Comparison of ENCODE assay signal across 7 mouse cellular contexts in the genomic region with DNA sequence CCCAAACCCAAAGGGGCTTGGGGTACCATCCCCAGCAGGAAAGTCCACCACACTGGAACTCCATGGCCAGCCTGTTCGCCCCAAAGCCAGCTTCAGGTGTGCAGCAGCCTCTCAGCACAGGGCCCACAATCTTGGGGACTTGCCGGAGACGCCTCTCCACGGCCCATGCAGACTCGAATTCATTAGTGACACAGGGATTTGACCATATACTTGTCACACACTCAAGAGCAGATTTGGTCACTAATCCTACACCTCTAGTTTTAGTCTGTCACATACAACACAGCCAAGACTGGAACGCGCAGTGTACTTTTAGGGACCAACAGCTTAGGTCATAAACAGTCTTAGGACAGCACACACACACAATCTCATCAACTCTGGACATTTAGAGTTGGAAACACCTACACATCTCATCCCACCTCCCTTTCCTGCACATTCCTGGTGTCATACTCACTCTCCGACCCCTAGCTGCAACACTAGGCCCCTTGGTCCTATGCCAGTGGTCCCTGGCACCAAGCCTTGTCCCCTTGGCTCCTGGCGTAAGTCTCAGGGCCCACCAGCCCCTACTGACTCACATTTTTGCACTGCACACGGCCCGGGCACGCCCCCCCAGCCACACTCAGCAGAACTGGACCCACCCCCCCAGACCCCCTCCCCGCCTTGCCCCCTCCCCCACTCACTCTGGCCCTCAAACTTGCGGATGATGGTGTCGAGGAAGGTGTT. TPM values are rescaled to one million over a fixed set of nuclear protein-coding genes. Genes with fewer than 3 reads are reported as not detected.
A peak's percentile ranks its signal among the peaks of the same experiment; 100 is the strongest.
DNase-seq lines count a peak whose midpoint lies in the region; ATAC-seq and TF ChIP-seq lines count a peak whose summit lies in the region.

No protein-coding gene starts in this region.

- H3K27ac ChIP-seq in testis, adult 2 months (ENCODE audit: control insufficient read depth, insufficient read depth, low read depth, low read length): peak overlapping the region; percentile 29
- no peak overlapping the region for H3K27ac ChIP-seq in forebrain, embryonic 15.5 days (replicated peaks)
- no peak overlapping the region for H3K27ac ChIP-seq in limb, embryonic 15.5 days

- peaks cover 29% of the 10 kb centered on the region for H3K4me1 ChIP-seq in testis, adult 2 months (ENCODE audit: control insufficient read depth, insufficient read depth, low read length)
- H3K4me1 ChIP-seq in forebrain, embryonic 15.5 days: peaks cover 47% of the 10 kb centered on the region
- H3K4me1 ChIP-seq in limb, embryonic 15.5 days: peaks cover 44% of the 10 kb centered on the region

- no peak for ATAC-seq in forebrain, embryonic 15.5 days (replicated peaks)
- ATAC-seq in limb, embryonic 15.5 days (ENCODE audit: insufficient number of reproducible peaks, low FRiP score, low TSS enrichment, low read depth): no peak

- no peak for DNase-seq in testis, postnatal 14 days (ENCODE audit: low spot score)
- no peak for DNase-seq in embryo, embryonic 10.5 days (ENCODE audit: low spot score)
- no peak for DNase-seq in embryo, embryonic 11 days
- DNase-seq in ovary, postnatal 10 days (ENCODE audit: low spot score): no peak

- no peak for TF ChIP-seq CTCF in testis, adult 2 months (IDR thresholded peaks at IDR 0.05; ENCODE audit: control insufficient read depth, insufficient read depth, insufficient replicate concordance, low read depth, low read length)

- H3K9ac ChIP-seq in forebrain, embryonic 15.5 days (replicated peaks): peak overlapping the region; percentile 61
- peak overlapping the region; percentile 50 for H3K9ac ChIP-seq in limb, embryonic 15.5 days

- H3K36me3 ChIP-seq in testis, adult 2 months (ENCODE audit: control insufficient read depth, insufficient read depth, low read length): no peaks in the 10 kb centered on the region
- no peaks in the 10 kb centered on the region for H3K36me3 ChIP-seq in forebrain, embryonic 15.5 days
- no peaks in the 10 kb centered on the region for H3K36me3 ChIP-seq in limb, embryonic 15.5 days

- no peaks in the 10 kb centered on the region for H3K9me3 ChIP-seq in forebrain, embryonic 15.5 days
- no peaks in the 10 kb centered on the region for H3K9me3 ChIP-seq in limb, embryonic 15.5 days

- no peak for TF ChIP-seq POLR2A in testis, adult 2 months (IDR thresholded peaks at IDR 0.05; ENCODE audit: control insufficient read depth, low read depth, low read length)

- peak overlapping the region; percentile 81 for H3K4me3 ChIP-seq in testis, adult 2 months (ENCODE audit: control insufficient read depth, low read depth, low read length)
- H3K4me3 ChIP-seq in forebrain, embryonic 15.5 days: peak overlapping the region; percentile 58
- H3K4me3 ChIP-seq in limb, embryonic 15.5 days: peak overlapping the region; percentile 62

- H3K27me3 ChIP-seq in testis, adult 2 months (ENCODE audit: control insufficient read depth, insufficient read depth, low read length): no peaks in the 10 kb centered on the region
- peaks cover 26% of the 10 kb centered on the region; the same call in 1 of the 2 replicates for H3K27me3 ChIP-seq in forebrain, embryonic 15.5 days
- peaks cover 75% of the 10 kb centered on the region for H3K27me3 ChIP-seq in limb, embryonic 15.5 days

- H3K4me2 ChIP-seq in forebrain, embryonic 15.5 days (replicated peaks): peak overlapping the region; percentile 85
- H3K4me2 ChIP-seq in limb, embryonic 15.5 days: peak overlapping the region; percentile 99

- WGBS in forebrain, embryonic 15.5 days: 33% methylated on average over 15 of the region's 15 CpGs
- WGBS in limb, embryonic 15.5 days: 34% methylated on average over 15 of the region's 15 CpGs

RNA-seq across cellular contexts. Expression of gene Kcnh2, which starts 0.7 kb away (rescaled TPM):
- 23.6 and 26.2 TPM in 2 replicates for polyA plus RNA-seq in testis, adult 2 months (2012; rRNA removed)
- 5.2 and 6.4 TPM in 2 replicates for polyA plus RNA-seq in forebrain, embryonic 15.5 days (2015; fragmentation: Nextera tagmentation; extraction: Ambion mirVana)
- 3.5 and 4.9 TPM in 2 replicates for polyA plus RNA-seq in limb, embryonic 15.5 days (2015; fragmentation: Nextera tagmentation; extraction: Ambion mirVana)

RNA-seq across cellular contexts. Expression of gene Nos3, which starts 13.9 kb away (rescaled TPM):
- 1.9 and 2.2 TPM in 2 replicates for polyA plus RNA-seq in testis, adult 2 months (2012; rRNA removed)
- polyA plus RNA-seq in forebrain, embryonic 15.5 days (2015; fragmentation: Nextera tagmentation; extraction: Ambion mirVana): 7.4 TPM in 2 replicates
- 7.5 and 8.0 TPM in 2 replicates for polyA plus RNA-seq in limb, embryonic 15.5 days (2015; fragmentation: Nextera tagmentation; extraction: Ambion mirVana)

RNA-seq across cellular contexts. Expression of gene Atg9b, which starts 41.3 kb away (rescaled TPM):
- polyA plus RNA-seq in testis, adult 2 months (2012; rRNA removed): 1.1 and 1.3 TPM in 2 replicates
- 0.64 and 0.93 TPM in 2 replicates for polyA plus RNA-seq in forebrain, embryonic 15.5 days (2015; fragmentation: Nextera tagmentation; extraction: Ambion mirVana)
- 2.0 and 2.8 TPM in 2 replicates for polyA plus RNA-seq in limb, embryonic 15.5 days (2015; fragmentation: Nextera tagmentation; extraction: Ambion mirVana)

RNA-seq across cellular contexts. Expression of gene Abcb8, which starts 42.8 kb away (rescaled TPM):
- 28.1 and 30.2 TPM in 2 replicates for polyA plus RNA-seq in testis, adult 2 months (2012; rRNA removed)
- 47.9 and 48.7 TPM in 2 replicates for polyA plus RNA-seq in forebrain, embryonic 15.5 days (2015; fragmentation: Nextera tagmentation; extraction: Ambion mirVana)
- polyA plus RNA-seq in limb, embryonic 15.5 days (2015; fragmentation: Nextera tagmentation; extraction: Ambion mirVana): 38.9 and 46.5 TPM in 2 replicates
